Mouse (Mus musculus) CH12.LX (cell line): ENCODE measurements around the gene Pms2. TPM values are rescaled to one million over a fixed set of nuclear protein-coding genes. Genes with fewer than 3 reads are reported as not detected.

ENCODE experiments used
- DNase-seq: peaks from one replicate; pipeline ENCODE4 v3.0.0-alpha.2; 2013; ENCODE audit errors: extremely low read depth
- H3K27ac ChIP-seq: 2 replicates; pipeline ENCODE4 v1.5.1; 2012; ENCODE audit warnings: low read depth, mild to moderate bottlenecking, control low read depth, moderate library complexity; ENCODE audit not compliant: insufficient read depth
- H3K27me3 ChIP-seq: replicated peaks from 2 replicates; pipeline ENCODE3; 2012; ENCODE audit warnings: inconsistent platforms
- H3K36me3 ChIP-seq, 2 experiments: replicated peaks in 1 of 2; 2 replicates each; pipeline versions ENCODE3 to v1.6.1; 2012; ENCODE audit warnings: inconsistent platforms in 1 of 2, low read length in 1 of 2, mild to moderate bottlenecking in 1 of 2, mixed read lengths in 1 of 2, moderate library complexity in 1 of 2; ENCODE audit not compliant: control insufficient read depth in 1 of 2, insufficient read depth in 1 of 2
- H3K4me1 ChIP-seq, 2 experiments: 2 replicates each; pipeline ENCODE4 v1.6.1; 2012; ENCODE audit warnings: inconsistent platforms in 1 of 2, moderate library complexity in 1 of 2; ENCODE audit not compliant: insufficient read depth in 2 of 2, control insufficient read depth in 1 of 2
- H3K4me2 ChIP-seq: 2 replicates; pipeline ENCODE4 v1.6.1; 2012; ENCODE audit warnings: low read depth, mild to moderate bottlenecking, control low read depth; ENCODE audit not compliant: poor library complexity, insufficient read depth, severe bottlenecking
- H3K4me3 ChIP-seq, 3 experiments: fragments of 150-350 bp in 1 of 3; sonication (generic) in 1 of 3; replicated peaks in 1 of 3; 2 replicates each; pipeline versions ENCODE3 to v1.5.1; 2011 to 2012; ENCODE audit warnings: low read depth in 2 of 3, low read length in 2 of 3, mild to moderate bottlenecking in 2 of 3, moderate library complexity in 2 of 3, control low read depth in 1 of 3, improper control_type of control experiment in 1 of 3, inconsistent platforms in 1 of 3, mixed read lengths in 1 of 3; ENCODE audit not compliant: poor library complexity in 1 of 3
- H3K79me2 ChIP-seq: replicated peaks from 2 replicates; pipeline ENCODE4 v1.6.1; 2012; ENCODE audit warnings: mild to moderate bottlenecking, moderate library complexity; ENCODE audit not compliant: control insufficient read depth, poor library complexity, insufficient read depth, severe bottlenecking; ENCODE audit errors: extremely low read depth
- H3K9ac ChIP-seq: 2 replicates; pipeline ENCODE4 v1.6.1; 2012; ENCODE audit warnings: low read depth, mild to moderate bottlenecking, control low read depth, moderate library complexity; ENCODE audit not compliant: insufficient read depth
- H3K9me3 ChIP-seq: replicated peaks from 2 replicates; pipeline ENCODE3; 2012; ENCODE audit warnings: low read length, inconsistent platforms, mixed read lengths
- BHLHE40 ChIP-seq: IDR thresholded peaks from 2 replicates; pipeline ENCODE4 v1.6.1; 2011; ENCODE audit warnings: mild to moderate bottlenecking, low read depth, low read length, improper control_type of control experiment
- CTCF ChIP-seq, 2 experiments: IDR thresholded peaks in 1 of 2; conservative IDR thresholded peaks in 1 of 2; 2 replicates each; pipeline ENCODE4 v1.5.1; 2011 to 2012; ENCODE audit warnings: low read depth in 2 of 2, low read length in 2 of 2, improper control_type of control experiment in 1 of 2, inconsistent platforms in 1 of 2, mild to moderate bottlenecking in 1 of 2, moderate library complexity in 1 of 2
- E2F4 ChIP-seq: IDR thresholded peaks from 2 replicates; pipeline ENCODE4 v1.6.1; 2011; ENCODE audit warnings: low read depth, low read length, improper control_type of control experiment; ENCODE audit not compliant: insufficient replicate concordance
- GABPA ChIP-seq: IDR thresholded peaks from 2 replicates; pipeline ENCODE4 v1.6.1; 2012; ENCODE audit warnings: low read depth, low read length, improper control_type of control experiment, inconsistent platforms; ENCODE audit not compliant: insufficient replicate concordance
- HCFC1 ChIP-seq: IDR thresholded peaks from 2 replicates; pipeline ENCODE4 v1.6.1; 2012; ENCODE audit warnings: low read depth, mild to moderate bottlenecking, inconsistent platforms, low read length, improper control_type of control experiment
- JUN ChIP-seq: IDR thresholded peaks from 2 replicates; pipeline ENCODE4 v1.6.1; 2011; ENCODE audit warnings: low read depth, mild to moderate bottlenecking, low read length, improper control_type of control experiment, moderate library complexity; ENCODE audit not compliant: insufficient read depth
- JUND ChIP-seq: conservative IDR thresholded peaks from 2 replicates; pipeline ENCODE4 v1.6.1; 2011; ENCODE audit warnings: low read depth, low read length, improper control_type of control experiment
- KAT2A ChIP-seq: IDR thresholded peaks from 2 replicates; pipeline ENCODE4 v1.6.1; 2012; ENCODE audit warnings: low read length, improper control_type of control experiment, inconsistent platforms; ENCODE audit not compliant: insufficient replicate concordance
- MAFK ChIP-seq: IDR thresholded peaks from 2 replicates; pipeline ENCODE4 v1.6.1; 2011; ENCODE audit warnings: low read length, improper control_type of control experiment; ENCODE audit not compliant: insufficient replicate concordance
- MAX ChIP-seq: IDR thresholded peaks from 2 replicates; pipeline ENCODE4 v1.6.1; 2011; ENCODE audit warnings: low read length, improper control_type of control experiment
- MAZ ChIP-seq: IDR thresholded peaks from 2 replicates; pipeline ENCODE4 v1.6.1; 2012; ENCODE audit warnings: low read depth, mild to moderate bottlenecking, inconsistent platforms, low read length, improper control_type of control experiment, moderate library complexity
- MXI1 ChIP-seq: IDR thresholded peaks from 2 replicates; pipeline ENCODE4 v1.6.1; 2011; ENCODE audit warnings: mild to moderate bottlenecking, low read depth, low read length, improper control_type of control experiment
- NELFE ChIP-seq: IDR thresholded peaks from 2 replicates; pipeline ENCODE4 v1.6.1; 2011; ENCODE audit warnings: low read depth, low read length, improper control_type of control experiment
- POLR2A ChIP-seq: IDR thresholded peaks from 2 replicates; pipeline ENCODE4 v1.6.1; 2011; ENCODE audit warnings: low read depth, mild to moderate bottlenecking, improper control_type of control experiment, low read length
- POLR2AphosphoS2 ChIP-seq: IDR thresholded peaks from 2 replicates; pipeline ENCODE4 v1.6.1; 2011; ENCODE audit warnings: low read depth, low read length, improper control_type of control experiment
- RAD21 ChIP-seq: IDR thresholded peaks from 2 replicates; pipeline ENCODE4 v1.6.1; 2011; ENCODE audit warnings: low read depth, mild to moderate bottlenecking, low read length, improper control_type of control experiment, moderate library complexity
- SIN3A ChIP-seq: IDR thresholded peaks from 2 replicates; pipeline ENCODE4 v1.6.1; 2012; ENCODE audit warnings: low read length, improper control_type of control experiment, inconsistent platforms
- TCF12 ChIP-seq: IDR thresholded peaks from 2 replicates; pipeline ENCODE4 v1.6.1; 2014; ENCODE audit warnings: low read depth, mild to moderate bottlenecking, inconsistent platforms, low read length, improper control_type of control experiment
- USF2 ChIP-seq: conservative IDR thresholded peaks from 2 replicates; pipeline ENCODE4 v1.6.1; 2011; ENCODE audit warnings: low read depth, low read length, improper control_type of control experiment
- dilution Hi-C: fragments of 300-500 bp; cut with MboI; formaldehyde crosslinking; loops from 2 replicates; pipeline ENCODE4 v1.14.3; 2020; ENCODE audit warnings: low sequenced_read_pairs; ENCODE audit not compliant: extremely low pct_unique_long_range_greater_than_20kb, extremely low pct_ligation_motif_present
- in situ Hi-C: fragments of 300-500 bp; cut with MboI; formaldehyde crosslinking; loops from 3 replicates; pipeline ENCODE4 v1.14.3; 2019; ENCODE audit warnings: low sequenced_read_pairs, low pct_ligation_motif_present, low pct_unique_long_range_greater_than_20kb, mixed read lengths
- polyA plus RNA-seq: library from polyadenylated mRNA; unstranded; fragments of >175 nt; gene quantifications from 2 replicates; pipeline ENCODE4 v1.2.1, GENCODE M21; 2012; ENCODE audit warnings: low read depth; ENCODE audit not compliant: insufficient read length
- total RNA-seq, 2 experiments: library from RNA; depleted of rRNA; stranded (reverse); fragments of 300-350 nt in 1 of 2; fragments of >200 nt in 1 of 2; gene quantifications; 2 replicates each; pipeline ENCODE4 v1.2.3; 2012 to 2014

The Pms2 gene
- total and polyA plus RNA-seq, 3 experiments = 22.2 to 31.8 (median 25.6) TPM

DNA sequence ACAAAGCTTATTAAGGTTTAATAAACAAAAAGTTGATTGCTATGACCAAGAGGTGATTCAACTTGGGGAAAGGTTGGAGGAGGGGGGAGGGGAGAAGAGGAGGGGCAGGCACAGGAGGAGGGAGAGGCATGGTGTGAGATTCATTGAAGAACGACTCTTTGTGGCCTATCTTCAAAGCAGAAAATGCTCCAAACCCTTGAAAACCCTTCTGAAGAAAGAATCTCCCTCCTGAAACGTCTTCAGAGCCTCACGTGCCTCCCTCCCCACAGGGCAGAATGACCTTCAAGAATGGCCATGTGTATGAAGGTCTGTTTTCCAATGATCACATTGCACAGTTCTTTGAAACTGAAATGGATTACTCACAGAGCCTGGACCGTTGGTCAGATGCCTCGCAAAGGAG lies 40.3 kb downstream of the Pms2 start:
- in situ Hi-C loops = no loop called here
- no peak overlapping the region for H3K27ac ChIP-seq
- dilution Hi-C loops = no loop called here
- DNase-seq = no peak
- no peak overlapping the region for H3K9ac ChIP-seq
- no peak overlapping the region for H3K4me2 ChIP-seq
- H3K27me3 ChIP-seq = no peaks in the 10 kb centered on the region
- TF ChIP-seq E2F4 = no peak
- 0 out of 2 replicates have a peak, but pooled peaks have one; percentile 8 for TF ChIP-seq BHLHE40
- H3K79me2 ChIP-seq = no peaks in the 10 kb centered on the region
- no peaks in the 10 kb centered on the region for H3K36me3 ChIP-seq
- H3K4me3 ChIP-seq = no peak overlapping the region
- H3K4me1 ChIP-seq = no peaks in the 10 kb centered on the region
- no peaks in the 10 kb centered on the region for H3K9me3 ChIP-seq

DNA sequence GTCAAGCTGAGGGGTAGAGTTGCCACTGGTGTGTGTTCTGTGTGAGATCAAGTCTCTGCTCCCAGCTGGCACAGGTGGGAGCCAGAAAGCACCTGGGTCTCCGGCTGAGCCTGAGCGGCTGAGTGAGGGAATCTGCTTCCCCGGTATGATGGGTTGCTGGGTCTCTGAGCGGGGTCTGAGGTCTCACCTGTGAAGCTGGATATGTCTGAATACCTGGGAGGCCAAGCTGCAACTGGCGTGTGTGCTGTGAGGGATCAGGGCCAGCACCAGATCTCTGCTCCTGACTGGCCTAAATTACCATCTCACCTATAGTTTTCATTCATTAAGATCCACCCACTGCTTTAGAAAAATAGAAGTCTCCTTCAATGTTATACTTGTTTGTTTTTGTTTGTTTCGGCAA lies 47.3 kb downstream of the Pms2 start:
- peaks cover 3% of the 10 kb centered on the region for H3K9me3 ChIP-seq
- in situ Hi-C loops = no loop called here
- TF ChIP-seq USF2 (no peak), MAZ (no peak), TCF12 (no peak), GABPA (no peak), CTCF (conservative IDR thresholded peaks at IDR 0.05 in 1 of 2, IDR thresholded peaks at IDR 0.05 in 1 of 2; ENCODE audit: low read depth in 2 of 2, low read length in 2 of 2) (no peak), POLR2AphosphoS2 (no peak), SIN3A (no peak), JUND (no peak), MAFK (no peak), RAD21 (no peak), MAX (no peak), HCFC1 (no peak), BHLHE40 (no peak), NELFE (no peak), JUN (no peak), E2F4 (no peak), KAT2A (no peak), POLR2A (no peak), MXI1 (no peak)
- H3K4me1 ChIP-seq = no peaks in the 10 kb centered on the region
- no peak overlapping the region for H3K27ac ChIP-seq
- no peak overlapping the region for H3K4me3 ChIP-seq
- no peak overlapping the region for H3K4me2 ChIP-seq
- H3K36me3 ChIP-seq = peaks cover 0 to 7% of the 10 kb centered on the region in 2 experiments
- dilution Hi-C loops = no loop called here
- H3K27me3 ChIP-seq = no peaks in the 10 kb centered on the region
- DNase-seq = no peak
- no peaks in the 10 kb centered on the region for H3K79me2 ChIP-seq
- H3K9ac ChIP-seq = no peak overlapping the region
